Mouse (Mus musculus): Measurements from ENCODE around the gene Dytn. TPM values are rescaled to one million over a fixed set of nuclear protein-coding genes. Genes with fewer than 3 reads are reported as not detected.

The Dytn gene
- polyA plus RNA-seq (2017; shearing (Covaris generic)): under 1 TPM; 0.04 to 0.11 TPM

DNA sequence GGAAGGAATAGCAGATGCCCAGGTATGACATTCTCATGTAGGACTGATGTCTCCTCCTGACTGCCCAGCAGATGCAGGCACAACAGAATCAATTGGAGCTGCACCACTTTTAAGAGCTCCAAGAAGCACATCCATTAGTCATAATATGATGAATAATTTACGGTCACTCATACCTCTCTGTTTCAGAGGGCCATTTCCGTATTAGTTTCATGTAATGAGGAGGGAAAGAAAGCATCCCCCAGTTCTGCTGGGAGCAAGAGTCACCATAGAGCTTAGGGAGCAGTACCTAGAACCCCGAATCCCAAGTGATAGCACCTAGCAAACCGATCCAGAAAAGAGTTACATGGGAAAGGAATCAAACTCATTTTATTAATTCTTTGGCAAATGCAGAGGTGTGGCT, at the start of gene Dytn:
Gene Dytn, minus strand, starts transcription at position 101 of the 400 bp plus-strand sequence.

DNA sequence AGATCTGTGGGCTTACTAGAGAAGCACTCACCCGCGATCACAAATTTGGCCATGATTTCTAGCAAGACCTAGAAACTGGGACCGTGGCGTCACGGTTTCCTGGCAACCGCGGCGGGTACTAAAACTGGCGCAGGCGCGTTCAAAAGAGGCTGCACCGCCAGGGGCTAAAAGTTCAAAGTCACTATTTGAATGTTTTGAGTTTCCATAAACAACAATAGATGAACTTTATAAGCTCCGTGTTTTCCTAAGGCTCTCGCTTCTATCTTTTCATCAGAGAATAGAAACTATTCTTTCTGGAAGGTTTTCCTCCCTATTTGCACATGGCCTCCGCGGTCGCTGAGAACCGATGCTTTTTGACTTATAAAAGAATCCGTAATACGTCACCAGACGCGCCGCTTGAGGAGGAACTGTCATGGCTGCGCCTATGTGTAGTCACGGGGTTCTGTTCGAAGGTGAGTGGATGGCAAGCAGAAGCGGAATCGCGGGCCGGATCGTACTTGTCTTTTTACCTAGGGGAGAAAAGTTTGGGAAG, 43.6 kb upstream of the Dytn start, which contains the start of the genes Mdh1b and Fastkd2:
Gene Mdh1b, minus strand, starts transcription at position 79 of the 532 bp plus-strand sequence.
Gene Fastkd2, plus strand, starts transcription at position 375 of the 532 bp plus-strand sequence.

DNA sequence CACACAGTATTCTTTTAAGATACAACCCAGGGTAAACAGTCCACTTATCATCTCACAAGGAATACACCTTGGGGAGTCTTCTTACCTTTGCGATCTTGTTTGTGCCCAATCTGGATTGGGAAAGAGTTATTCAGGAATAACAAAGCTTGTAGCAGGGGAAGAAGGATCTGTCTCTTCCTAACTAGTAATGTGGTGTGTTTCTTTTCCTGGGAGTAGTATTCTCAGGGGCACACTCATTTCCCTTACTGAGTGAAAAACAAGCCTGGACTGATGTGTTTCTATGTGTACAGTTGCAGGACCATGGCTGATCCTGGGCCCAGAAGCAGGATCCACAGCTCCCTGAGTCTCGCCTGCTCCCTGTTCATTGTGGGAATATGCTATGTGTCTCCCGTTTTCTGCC, 71.1 kb downstream of the Dytn start, which contains the start of gene Gm39653:
Gene Gm39653, plus strand, starts transcription at position 301 of the 400 bp plus-strand sequence.

Other genes with a start within 250 kb of the Dytn start
- gene Adam23, start 241.0 kb downstream of the Dytn start, polyA plus RNA-seq (2017; shearing (Covaris generic)): 1 to 10 TPM in 1 of 2 experiments, under 1 TPM in 1; 0.17 to 1.9 TPM
- under 1 TPM in 1 of 2 experiments, not detected in 1; 0.43 TPM for gene Gm39653, start 71.0 kb downstream of the Dytn start, polyA plus RNA-seq (2017; shearing (Covaris generic))
- under 1 TPM in 1 of 2 experiments, not detected in 1; 0.08 TPM for gene Mdh1b, start 43.4 kb upstream of the Dytn start, polyA plus RNA-seq (2017; shearing (Covaris generic))
- 10 to 100 TPM; 34.9 to 57.5 TPM for gene Fastkd2, start 43.7 kb upstream of the Dytn start, polyA plus RNA-seq (2017; shearing (Covaris generic))
- under 1 TPM in 1 of 2 experiments, not detected in 1; 0.21 TPM for gene 4933402D24Rik, start 82.3 kb upstream of the Dytn start, polyA plus RNA-seq (2017; shearing (Covaris generic))

Data from inflammation-experienced regulatory T-cells (primary cell).